8 mouse cellular contexts compared by ENCODE assay signal in the genomic region with DNA sequence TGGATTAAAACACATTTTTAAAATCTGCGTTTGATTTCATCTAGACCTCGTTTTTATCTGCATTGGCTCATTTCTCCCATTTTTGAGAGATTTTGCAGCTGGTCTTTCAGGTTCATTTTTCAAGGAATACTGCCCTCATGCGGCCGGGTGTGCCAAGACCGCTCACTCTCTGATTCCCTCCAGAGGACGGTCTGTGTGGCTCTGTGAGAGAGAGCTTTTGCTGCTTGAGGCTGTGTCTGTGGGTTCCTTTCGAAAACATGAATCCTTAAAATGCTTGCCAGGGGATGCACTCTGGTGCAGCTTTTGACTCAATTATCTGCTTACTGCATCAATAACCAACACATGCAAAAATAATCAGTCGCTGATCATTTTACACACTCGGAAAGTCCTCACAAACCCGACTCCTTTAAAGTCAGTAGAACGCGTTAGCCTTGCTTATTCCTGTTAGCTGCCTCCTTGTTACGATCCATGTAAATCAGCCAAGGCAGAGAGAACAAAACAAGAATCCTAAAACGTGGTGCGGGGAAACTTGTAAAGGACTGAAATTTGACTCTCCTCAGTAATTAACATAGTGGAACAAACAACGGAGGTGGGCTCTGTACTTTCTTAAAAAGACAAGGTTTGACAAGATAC. TPM values are rescaled to one million over a fixed set of nuclear protein-coding genes. Genes with fewer than 3 reads are reported as not detected.
DNase-seq lines count a peak whose midpoint lies in the region; ATAC-seq and TF ChIP-seq lines count a peak whose summit lies in the region.

No protein-coding gene starts in this region.

- TF ChIP-seq POLR2A in bone marrow, adult 2 months (IDR thresholded peaks at IDR 0.05; ENCODE audit: borderline replicate concordance, control insufficient read depth, low read depth, low read length), result no peak
- TF ChIP-seq POLR2A in heart, adult 2 months (IDR thresholded peaks at IDR 0.05; ENCODE audit: insufficient read depth, low read depth, low read length), result no peak
- no peak for TF ChIP-seq POLR2A in kidney, adult 2 months (IDR thresholded peaks at IDR 0.05; ENCODE audit: low read depth, low read length)

- H3K4me3 ChIP-seq in bone marrow, adult 2 months (replicated peaks; ENCODE audit: control insufficient read depth, low read depth, low read length), result no peak overlapping the region
- H3K4me3 ChIP-seq in embryonic facial prominence, embryonic 13.5 days, result peak overlapping the region; percentile 40
- peak overlapping the region; percentile 44 for H3K4me3 ChIP-seq in heart, adult 2 months
- H3K4me3 ChIP-seq in kidney, adult 2 months (ENCODE audit: insufficient read depth, low read depth, low read length), result no peak overlapping the region; the same call in 1 of the 2 replicates
- H3K4me3 ChIP-seq in limb, embryonic 10.5 days, result peak overlapping the region; percentile 45
- peak overlapping the region; percentile 25 for H3K4me3 ChIP-seq in midbrain, embryonic 12.5 days

- intact Hi-C loops in heart, adult 2 months (cut with DNase I), result loop anchor here (5.0 to 10.0 kb wide), 6 partner anchors 85 to 968 kb away; a partner anchor contains a TSS

- ATAC-seq in embryonic facial prominence, embryonic 13.5 days (ENCODE audit: insufficient number of reproducible peaks, insufficient read depth, low FRiP score, low TSS enrichment, low read depth), result no peak
- peak; percentile 24; the same call in 1 of the 2 replicates for ATAC-seq in midbrain, embryonic 12.5 days (ENCODE audit: low FRiP score, low read depth)

- no peaks in the 10 kb centered on the region for H3K36me3 ChIP-seq in embryonic facial prominence, embryonic 13.5 days
- no peaks in the 10 kb centered on the region; the same call in 1 of the 2 replicates for H3K36me3 ChIP-seq in heart, adult 2 months (ENCODE audit: control insufficient read depth, insufficient read depth, low read length)
- H3K36me3 ChIP-seq in kidney, adult 2 months (ENCODE audit: control insufficient read depth, insufficient read depth, low read length), result no peaks in the 10 kb centered on the region
- H3K36me3 ChIP-seq in limb, embryonic 10.5 days, result no peaks in the 10 kb centered on the region
- no peaks in the 10 kb centered on the region for H3K36me3 ChIP-seq in midbrain, embryonic 12.5 days

- peak overlapping the region; percentile 58 for H3K9ac ChIP-seq in embryonic facial prominence, embryonic 13.5 days
- peak overlapping the region; percentile 52; the same call in 1 of the 2 replicates for H3K9ac ChIP-seq in heart, adult 2 months (ENCODE audit: low read depth, low read length)
- H3K9ac ChIP-seq in midbrain, embryonic 12.5 days (replicated peaks), result peak overlapping the region; percentile 53

- peak; percentile 62 for DNase-seq in A20 (ENCODE audit: low read depth, low spot score)
- peak; percentile 78 to 83 for DNase-seq in heart, adult 2 months
- peak; percentile 80 for DNase-seq in kidney, adult 2 months
- peak; percentile 90 for DNase-seq in limb, embryonic 10.5 days (ENCODE audit: low spot score)
- DNase-seq in spleen, adult 12 weeks (ENCODE audit: low spot score), result peak; percentile 53

- peak; percentile 81 for TF ChIP-seq CTCF in bone marrow, adult 2 months (IDR thresholded peaks at IDR 0.05; ENCODE audit: control insufficient read depth, insufficient read depth, low read length)
- peak; percentile 95 for TF ChIP-seq CTCF in heart, adult 2 months (IDR thresholded peaks at IDR 0.05)
- TF ChIP-seq CTCF in kidney, adult 2 months (conservative IDR thresholded peaks at IDR 0.05; ENCODE audit: insufficient read depth, insufficient read length, low read depth, low read length), result peak; percentile 84

- no peaks in the 10 kb centered on the region for H3K4me1 ChIP-seq in bone marrow, adult 2 months (ENCODE audit: control insufficient read depth, insufficient read depth, low read length)
- peaks cover 46% of the 10 kb centered on the region for H3K4me1 ChIP-seq in embryonic facial prominence, embryonic 13.5 days
- H3K4me1 ChIP-seq in heart, adult 2 months (ENCODE audit: control insufficient read depth, insufficient read depth, low read length), result no peaks in the 10 kb centered on the region; the same call in 1 of the 2 replicates
- H3K4me1 ChIP-seq in kidney, adult 2 months (ENCODE audit: control insufficient read depth, insufficient read depth, low read length), result peaks cover 8% of the 10 kb centered on the region; the same call in 1 of the 2 replicates
- H3K4me1 ChIP-seq in limb, embryonic 10.5 days, result peaks cover 66% of the 10 kb centered on the region
- peaks cover 52% of the 10 kb centered on the region for H3K4me1 ChIP-seq in midbrain, embryonic 12.5 days

- H3K27ac ChIP-seq in bone marrow, adult 2 months (ENCODE audit: control insufficient read depth, insufficient read depth, low read depth, low read length, poor library complexity), result no peak overlapping the region
- peak overlapping the region; percentile 82 for H3K27ac ChIP-seq in embryonic facial prominence, embryonic 13.5 days
- no peak overlapping the region for H3K27ac ChIP-seq in heart, adult 2 months
- H3K27ac ChIP-seq in kidney, adult 2 months (ENCODE audit: insufficient read depth, low read depth, low read length), result no peak overlapping the region
- H3K27ac ChIP-seq in limb, embryonic 10.5 days, result peak overlapping the region; percentile 91
- H3K27ac ChIP-seq in midbrain, embryonic 12.5 days (replicated peaks), result peak overlapping the region; percentile 82

- no peaks in the 10 kb centered on the region for H3K9me3 ChIP-seq in embryonic facial prominence, embryonic 13.5 days
- no peaks in the 10 kb centered on the region for H3K9me3 ChIP-seq in limb, embryonic 10.5 days (replicated peaks)
- no peaks in the 10 kb centered on the region for H3K9me3 ChIP-seq in midbrain, embryonic 12.5 days

- H3K4me2 ChIP-seq in embryonic facial prominence, embryonic 13.5 days, result peak overlapping the region; percentile 56
- H3K4me2 ChIP-seq in midbrain, embryonic 12.5 days (replicated peaks), result peak overlapping the region; percentile 50

- no peaks in the 10 kb centered on the region for H3K79me2 ChIP-seq in heart, adult 2 months (replicated peaks; ENCODE audit: control insufficient read depth, insufficient read depth, low read length)

- H3K27me3 ChIP-seq in embryonic facial prominence, embryonic 13.5 days, result 0 out of 2 replicates have a peak, but pooled peaks cover 3% of the 10 kb centered on the region
- H3K27me3 ChIP-seq in heart, adult 2 months (ENCODE audit: control insufficient read depth, insufficient read depth, low read length), result no peaks in the 10 kb centered on the region
- H3K27me3 ChIP-seq in kidney, adult 2 months (replicated peaks; ENCODE audit: control insufficient read depth, insufficient read depth, low read length), result peaks cover 8% of the 10 kb centered on the region
- H3K27me3 ChIP-seq in limb, embryonic 10.5 days (ENCODE audit: low read depth, poor library complexity, severe bottlenecking), result no peaks in the 10 kb centered on the region
- no peaks in the 10 kb centered on the region for H3K27me3 ChIP-seq in midbrain, embryonic 12.5 days

- TF ChIP-seq EP300 in heart, adult 2 months (IDR thresholded peaks at IDR 0.05; ENCODE audit: insufficient read depth, low read depth, low read length), result 0 out of 2 replicates have a peak, but pooled peaks have one; percentile 57

- 1% methylated on average over 16 of the region's 16 CpGs for WGBS in bone marrow, adult 2 months
- under 1% methylated on average over 16 of the region's 16 CpGs for WGBS in embryonic facial prominence, embryonic 13.5 days
- WGBS in heart, adult 2 months, result 1% methylated on average over 16 of the region's 16 CpGs
- WGBS in kidney, adult 2 months, result 2% methylated on average over 16 of the region's 16 CpGs
- WGBS in limb, embryonic 10.5 days, result under 1% methylated on average over 16 of the region's 16 CpGs
- WGBS in midbrain, embryonic 12.5 days, result 1% methylated on average over 16 of the region's 16 CpGs

RNA-seq across cellular contexts. Expression of a gene that starts 0.5 kb away (rescaled TPM):
- 0.59 and 1.7 TPM in 2 replicates for polyA plus RNA-seq in bone marrow, adult 2 months (2011; ENCODE audit: insufficient read depth, insufficient read length, low replicate concordance, missing spikeins)
- 19.6 and 23.9 TPM in 2 replicates for polyA plus RNA-seq in embryonic facial prominence, embryonic 13.5 days (2015; fragmentation: Nextera tagmentation; extraction: Ambion mirVana)
- 1 to 10 TPM; 4.4 to 5.0 TPM for total RNA-seq in heart, adult 2 months (2021)
- polyA plus RNA-seq in heart, adult 2 months (2012; rRNA removed), result 3.1 and 8.1 TPM in 2 replicates
- polyA plus RNA-seq in kidney, adult 2 months (2012; rRNA removed), result 0.42 and 0.69 TPM in 2 replicates
- 371 and 448 TPM in 2 replicates for polyA plus RNA-seq in limb, embryonic 10.5 days (2016; fragmentation: Nextera tagmentation; extraction: Ambion mirVana)
- 15.3 and 21.5 TPM in 2 replicates for polyA plus RNA-seq in midbrain, embryonic 12.5 days (2016; fragmentation: Nextera tagmentation; extraction: Ambion mirVana)

Comparison
In these comparisons a context has a peak if more than half of its experiments do, and no peak if none do; other contexts are left out.
1. H3K27ac ChIP-seq: peak in embryonic facial prominence, embryonic 13.5 days (single experiment), limb, embryonic 10.5 days (single experiment) and midbrain, embryonic 12.5 days (single experiment); none in bone marrow, adult 2 months (single experiment), heart, adult 2 months (single experiment) and kidney, adult 2 months (single experiment).
2. H3K4me3 ChIP-seq: peak in embryonic facial prominence, embryonic 13.5 days (single experiment), heart, adult 2 months (single experiment), limb, embryonic 10.5 days (single experiment) and midbrain, embryonic 12.5 days (single experiment); none in bone marrow, adult 2 months (single experiment) and kidney, adult 2 months (single experiment).
3. RNA of a gene that starts 0.5 kb away (polyA plus RNA-seq): 371 to 448 TPM in limb, embryonic 10.5 days; 19.6 to 23.9 TPM in embryonic facial prominence, embryonic 13.5 days, 15.3 to 21.5 TPM in midbrain, embryonic 12.5 days, 3.1 to 8.1 TPM in heart, adult 2 months, 0.59 to 1.7 TPM in bone marrow, adult 2 months and 0.42 to 0.69 TPM in kidney, adult 2 months; every median in the first group is over 10 times any median in the second.
4. Peak in every context shown above with its lines, with median percentiles within 50 percentile points of each other: DNase-seq, CTCF ChIP-seq and H3K9ac ChIP-seq.